Mouse (Mus musculus) forebrain, embryonic 16.5 days (tissue): ENCODE measurements around the gene Wnt6. TPM values are rescaled to one million over a fixed set of nuclear protein-coding genes. Genes with fewer than 3 reads are reported as not detected.

ENCODE experiments used
- ATAC-seq: fragments of 200-750 bp; cut with Nextera tagmentation; 2 replicates; pipeline ENCODE4 v1.8.0; 2017; ENCODE audit warnings: mild to moderate bottlenecking, moderate library complexity
- H3K27ac ChIP-seq: fragments of 300-500 bp; sonication (generic); 2 replicates; pipeline ENCODE4 v1.5.1; 2014; ENCODE audit warnings: low read length, control low read depth
- H3K27me3 ChIP-seq: fragments of 300-500 bp; sonication (generic); replicated peaks from 2 replicates; pipeline ENCODE4 v1.6.1; 2014; ENCODE audit warnings: low read length; ENCODE audit not compliant: control insufficient read depth, insufficient read depth
- H3K36me3 ChIP-seq: fragments of 300-500 bp; sonication (generic); 2 replicates; pipeline ENCODE4 v1.6.1; 2014; ENCODE audit not compliant: control insufficient read depth, insufficient read depth
- H3K4me1 ChIP-seq: fragments of 300-500 bp; sonication (generic); replicated peaks from 2 replicates; pipeline ENCODE4 v1.6.1; 2014; ENCODE audit warnings: low read length; ENCODE audit not compliant: control insufficient read depth, insufficient read depth
- H3K4me2 ChIP-seq: fragments of 300-500 bp; sonication (generic); 2 replicates; pipeline ENCODE4 v1.6.1; 2014; ENCODE audit warnings: mild to moderate bottlenecking, low read length, control low read depth
- H3K4me3 ChIP-seq: fragments of 300-500 bp; sonication (generic); replicated peaks from 2 replicates; pipeline ENCODE4 v1.5.1; 2014; ENCODE audit warnings: mild to moderate bottlenecking, low read length, control low read depth
- H3K9ac ChIP-seq: fragments of 300-500 bp; sonication (generic); replicated peaks from 2 replicates; pipeline ENCODE4 v1.6.1; 2014; ENCODE audit warnings: low read depth, low read length, control low read depth
- H3K9me3 ChIP-seq: fragments of 300-500 bp; sonication (generic); 2 replicates; pipeline ENCODE4 v1.6.1; 2016; ENCODE audit warnings: low read length; ENCODE audit not compliant: control insufficient read depth
- WGBS: fragments of 180-500 bp; shearing (Covaris S2); extraction: QIAGEN DNeasy Blood & Tissue Kit; methylation state at CpG from one replicate; pipeline ENCODE4 v1.1.7; 2014; 5-methylcytosine and 5-hydroxymethylcytosine counted together
- polyA plus RNA-seq: library from polyadenylated mRNA; unstranded; fragments of >200 nt; fragmentation: Nextera tagmentation; extraction: Ambion mirVana; gene quantifications from 2 replicates; pipeline ENCODE4 v1.2.1, GENCODE M21; 2015

The Wnt6 gene
- polyA plus RNA-seq, 1 experiment from 2014 or later, result 3.6 TPM

- 6% methylated on average over 7 of the region's 7 CpGs for WGBS
These were observed 16.2 kb downstream of the Wnt6 start for GRCm38 (mm10) chr1:74787846-74788245.

GRCm38 (mm10) chr1:74788603-74789176 is 17.0 kb downstream of the Wnt6 start:
- Histone ChIP-seq H3K4me3 (no peak overlapping the region), H3K9me3 (no peaks in the 10 kb centered on the region), H3K36me3 (no peaks in the 10 kb centered on the region), H3K27ac (no peak overlapping the region), H3K9ac (no peak overlapping the region), H3K27me3 (peaks cover 82% of the 10 kb centered on the region), H3K4me2 (no peak overlapping the region), H3K4me1 (peaks cover 19% of the 10 kb centered on the region)
- ATAC-seq, result no peak
- 18% methylated on average over 6 of the region's 6 CpGs for WGBS

More at GRCm38 (mm10) chr1:74787846-74788245, 16.2 kb downstream of the Wnt6 start:
- H3K4me3 ChIP-seq, result no peak overlapping the region
- no peak overlapping the region for H3K9ac ChIP-seq
- ATAC-seq, result 0 out of 2 replicates have a peak, but pooled peaks have one; percentile 34
- no peak overlapping the region for H3K4me2 ChIP-seq
- peaks cover 82% of the 10 kb centered on the region for H3K27me3 ChIP-seq
- H3K4me1 ChIP-seq, result peaks cover 23% of the 10 kb centered on the region
- H3K9me3 ChIP-seq, result no peaks in the 10 kb centered on the region
- H3K27ac ChIP-seq, result no peak overlapping the region
- H3K36me3 ChIP-seq, result no peaks in the 10 kb centered on the region

DNA sequence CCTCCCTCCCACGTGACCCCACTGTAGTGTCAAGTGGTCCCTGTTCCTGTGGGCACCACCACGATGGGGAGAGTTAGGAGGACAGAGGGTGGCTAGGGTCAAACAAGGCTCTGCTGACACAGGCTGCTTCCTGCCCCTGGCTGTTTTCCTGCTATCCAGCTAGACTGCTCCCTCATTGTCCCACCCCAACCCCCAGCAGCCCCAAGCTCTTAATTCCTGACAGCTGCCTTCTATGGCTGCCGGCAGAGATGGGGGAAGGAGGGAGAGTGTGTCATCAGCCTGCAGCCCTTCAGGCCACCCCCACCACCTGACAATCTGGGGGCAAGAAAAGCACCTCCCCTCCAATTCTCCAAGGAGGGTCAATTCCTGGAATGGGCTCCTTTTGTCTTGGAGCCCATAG is 18.4 kb downstream of the Wnt6 start:
- peaks cover 21% of the 10 kb centered on the region for H3K4me1 ChIP-seq
- no peaks in the 10 kb centered on the region for H3K9me3 ChIP-seq
- no peak for ATAC-seq
- H3K27ac ChIP-seq, result no peak overlapping the region
- H3K4me2 ChIP-seq, result no peak overlapping the region
- H3K9ac ChIP-seq, result no peak overlapping the region
- H3K36me3 ChIP-seq, result no peaks in the 10 kb centered on the region
- no peak overlapping the region for H3K4me3 ChIP-seq
- peaks cover 81% of the 10 kb centered on the region for H3K27me3 ChIP-seq
- WGBS, result 0% methylated on average over 3 of the region's 3 CpGs

GRCm38 (mm10) chr1:74791249-74791648 is 19.6 kb downstream of the Wnt6 start, which contains the start of gene Wnt10a:
Wnt10a (plus strand) TSS chr1:74791516.
- under 1% methylated on average over 11 of the region's 11 CpGs for WGBS
- Histone ChIP-seq H3K4me1 (peaks cover 21% of the 10 kb centered on the region), H3K27ac (no peak within 1 kb of the TSS), H3K27me3 (peaks cover 81% of the 10 kb centered on the region), H3K9me3 (no peaks in the 10 kb centered on the region), H3K9ac (0 out of 2 replicates have a peak within 1 kb of the TSS, but pooled peaks have one; percentile 0), H3K4me3 (peak within 1 kb of the TSS; percentile 31), H3K36me3 (no peaks in the 10 kb centered on the region), H3K4me2 (peak within 1 kb of the TSS; percentile 39)
- ATAC-seq, result no peak

GRCm38 (mm10) chr1:74792831-74793660 is 21.4 kb downstream of the Wnt6 start:
- H3K4me1 ChIP-seq, result peaks cover 30% of the 10 kb centered on the region
- H3K4me2 ChIP-seq, result no peak overlapping the region
- 8% methylated on average over 19 of the region's 19 CpGs for WGBS
- no peak overlapping the region for H3K9ac ChIP-seq
- H3K9me3 ChIP-seq, result no peaks in the 10 kb centered on the region
- H3K27ac ChIP-seq, result no peak overlapping the region
- no peak for ATAC-seq
- peaks cover 75% of the 10 kb centered on the region for H3K27me3 ChIP-seq
- H3K36me3 ChIP-seq, result no peaks in the 10 kb centered on the region
- H3K4me3 ChIP-seq, result no peak overlapping the region

- Histone ChIP-seq H3K4me3 (peak overlapping the region; percentile 28), H3K27ac (no peak overlapping the region), H3K27me3 (peaks cover 74% of the 10 kb centered on the region), H3K4me1 (peaks cover 34% of the 10 kb centered on the region), H3K36me3 (no peaks in the 10 kb centered on the region), H3K9me3 (no peaks in the 10 kb centered on the region), H3K9ac (no peak overlapping the region), H3K4me2 (peak overlapping the region; percentile 45)
- WGBS, result under 1% methylated on average over 33 of the region's 38 CpGs
- ATAC-seq, result no peak
These were observed 22.9 kb downstream of the Wnt6 start for GRCm38 (mm10) chr1:74794487-74795144.

DNA sequence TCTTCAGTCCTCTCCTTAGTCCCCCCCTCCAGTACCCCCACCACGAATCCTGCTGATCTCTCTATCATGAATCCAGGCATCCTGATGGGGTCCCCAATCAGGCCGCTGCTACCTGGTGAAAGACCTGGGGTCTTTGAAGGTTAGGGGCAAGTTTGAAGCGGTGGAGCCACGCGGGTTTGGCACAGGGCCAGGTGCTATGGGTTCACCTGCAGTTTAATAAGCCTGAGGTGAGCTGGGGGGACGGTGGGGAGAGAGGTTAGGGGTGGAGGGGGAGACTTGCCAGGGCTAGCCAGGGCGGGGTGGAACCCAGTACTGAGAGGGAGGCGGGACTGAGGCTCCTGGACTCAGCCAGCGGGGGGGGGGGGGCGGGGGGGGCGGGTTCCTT is 23.4 kb downstream of the Wnt6 start:
- peaks cover 74% of the 10 kb centered on the region for H3K27me3 ChIP-seq
- H3K9ac ChIP-seq, result no peak overlapping the region
- H3K4me1 ChIP-seq, result peaks cover 35% of the 10 kb centered on the region
- no peak for ATAC-seq
- 0% methylated on average over 8 of the region's 11 CpGs for WGBS
- H3K36me3 ChIP-seq, result no peaks in the 10 kb centered on the region
- no peak overlapping the region for H3K4me2 ChIP-seq
- no peak overlapping the region; the same call in 1 of the 2 replicates for H3K4me3 ChIP-seq
- no peak overlapping the region for H3K27ac ChIP-seq
- H3K9me3 ChIP-seq, result no peaks in the 10 kb centered on the region

DNA sequence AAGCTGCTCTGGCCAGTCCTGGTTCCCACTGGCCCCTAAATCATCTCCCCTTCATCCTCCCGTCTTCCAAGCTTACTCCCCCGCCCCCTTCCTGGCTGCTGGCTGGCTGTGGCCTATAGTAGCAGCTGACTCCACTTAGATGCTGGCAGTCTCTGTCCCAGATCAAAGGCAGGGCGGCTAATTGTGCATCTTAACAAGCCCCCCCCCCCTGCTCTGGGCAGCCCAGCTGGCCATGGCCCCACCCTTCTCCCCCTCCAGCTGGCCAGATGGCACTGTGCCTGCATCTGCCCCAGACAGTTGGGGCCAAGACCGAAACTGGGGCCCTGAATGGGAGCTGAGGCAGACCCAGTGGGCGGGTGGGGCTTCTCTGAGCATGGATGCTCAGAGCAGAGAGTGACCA is 25.8 kb downstream of the Wnt6 start:
- WGBS, result 3% methylated on average over 5 of the region's 5 CpGs
- Histone ChIP-seq H3K27ac (no peak overlapping the region), H3K9me3 (no peaks in the 10 kb centered on the region), H3K9ac (no peak overlapping the region), H3K4me1 (peaks cover 33% of the 10 kb centered on the region), H3K36me3 (no peaks in the 10 kb centered on the region), H3K4me2 (no peak overlapping the region), H3K27me3 (peaks cover 71% of the 10 kb centered on the region), H3K4me3 (no peak overlapping the region)
- peak; percentile 79 for ATAC-seq

- no peak for ATAC-seq
- H3K4me3 ChIP-seq, result peak overlapping the region; percentile 18
- no peaks in the 10 kb centered on the region for H3K36me3 ChIP-seq
- H3K4me2 ChIP-seq, result peak overlapping the region; percentile 31
- peaks cover 73% of the 10 kb centered on the region for H3K27me3 ChIP-seq
- H3K9ac ChIP-seq, result no peak overlapping the region
- no peaks in the 10 kb centered on the region for H3K9me3 ChIP-seq
- under 1% methylated on average over 29 of the region's 29 CpGs for WGBS
- H3K27ac ChIP-seq, result no peak overlapping the region
- peaks cover 33% of the 10 kb centered on the region for H3K4me1 ChIP-seq
These were observed 28.8 kb downstream of the Wnt6 start for GRCm38 (mm10) chr1:74800424-74800888.
